Mouse (Mus musculus) adrenal gland, postnatal 36 days (tissue): ENCODE data around the gene Vmn1r212. TPM values are rescaled to one million over a fixed set of nuclear protein-coding genes. Genes with fewer than 3 reads are reported as not detected.
"Not testable (repeated sequence)": the region's sequence is repeated elsewhere in the genome, so short reads cannot be mapped to it uniquely, and the experiment has no call there.

ENCODE experiments used
- DNase-seq, 2 experiments: peaks; one replicate each; pipeline ENCODE4 v3.0.0; 2021; ENCODE audit warnings: mixed read lengths in 1 of 2
- long read RNA-seq, 2 experiments: library from polyadenylated mRNA; stranded (forward); transcript quantifications; one replicate each; pipeline ENCODE4 v2.0.0; 2021; ENCODE audit warnings: borderline sequencing depth in 2 of 2
- total RNA-seq, 2 experiments: library from RNA; stranded (reverse); gene quantifications; 2 replicates each; pipeline ENCODE4 v1.2.3; 2021

Vmn1r212 gene
- total RNA-seq: not detected
- long read RNA-seq, experiment 1: 0 reads
- long read RNA-seq, experiment 2: 0 reads

DNA sequence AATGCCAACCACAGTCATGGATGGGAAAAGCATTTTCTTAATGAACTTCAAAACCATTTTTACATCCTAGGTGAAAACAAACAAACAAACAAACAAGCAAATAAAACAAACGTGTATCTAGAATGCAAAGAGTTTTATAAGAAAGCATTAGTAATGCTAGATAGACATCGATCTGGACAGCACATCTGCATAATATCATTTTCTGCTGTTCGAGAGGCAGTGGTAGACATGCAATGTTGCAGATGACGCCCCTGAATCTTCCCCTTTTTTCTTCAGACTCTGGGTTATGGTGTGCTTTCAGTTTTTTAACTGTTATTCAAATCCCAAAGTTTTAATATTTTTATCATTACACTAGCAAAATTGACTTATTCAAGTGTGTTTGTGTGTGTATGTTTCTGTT lies at the start of gene Vmn1r212:
Gene Vmn1r212, minus strand, starts transcription at position 101 of the 400 bp plus-strand sequence.
- DNase-seq: no peak

DNA sequence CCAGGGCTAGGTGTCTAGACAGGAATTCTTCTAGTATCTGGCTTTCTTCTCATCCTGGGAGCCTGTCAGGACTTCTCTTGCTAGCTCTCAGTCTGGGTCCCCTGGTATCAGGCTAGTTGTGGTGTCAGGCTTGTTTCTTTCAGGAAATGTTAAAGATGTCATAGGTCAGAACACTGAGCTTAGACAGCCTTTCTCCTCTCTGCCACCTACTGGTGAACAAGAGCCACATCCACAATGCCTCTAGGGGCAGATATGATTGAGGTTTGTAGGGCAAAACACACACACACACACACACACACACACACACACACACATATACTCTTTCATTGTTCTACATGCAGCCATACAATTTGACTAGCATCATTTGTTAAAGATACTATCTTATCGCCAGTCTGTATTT lies 4.7 kb downstream of the Vmn1r212 start:
- DNase-seq: no peak

DNA sequence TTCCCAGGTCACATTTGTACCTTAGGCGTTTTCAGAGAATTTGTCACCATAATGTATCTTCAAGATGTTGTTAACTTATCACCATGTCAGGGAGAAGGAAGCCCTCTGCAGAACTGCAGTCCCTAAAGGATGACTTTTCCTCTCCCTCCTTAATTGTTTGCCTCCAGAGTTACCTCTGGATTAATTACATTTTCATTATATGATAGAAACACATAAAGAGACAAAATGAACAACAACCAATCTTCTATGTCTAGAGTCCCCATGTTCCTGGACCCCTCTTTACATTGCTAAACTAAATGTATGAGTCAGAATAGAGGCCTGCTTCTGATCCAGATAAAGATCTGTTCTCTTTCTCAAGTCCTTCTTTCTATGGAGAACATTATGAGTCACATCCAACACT lies 26.5 kb downstream of the Vmn1r212 start, which contains the start of gene Vmn1r211:
Gene Vmn1r211, minus strand, starts transcription at position 101 of the 400 bp plus-strand sequence.
- no peak for DNase-seq

DNA sequence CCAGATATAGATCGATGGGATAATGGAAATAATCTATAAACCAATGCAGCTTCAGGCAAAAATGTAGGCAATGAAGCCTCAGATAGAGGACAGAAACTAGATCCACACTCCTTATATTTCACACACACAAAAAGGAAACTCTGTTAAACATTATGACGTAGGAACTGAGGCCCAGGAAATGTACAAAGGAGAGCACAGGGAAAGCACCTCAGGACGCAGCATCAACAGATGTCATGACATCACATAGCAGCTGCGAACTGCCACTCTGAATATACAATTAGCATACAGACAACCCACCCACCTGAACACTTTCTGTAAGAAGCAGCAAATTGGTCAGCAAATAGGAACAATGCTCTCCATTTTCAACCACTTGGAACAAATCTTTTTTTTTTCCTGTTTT lies 29.2 kb downstream of the Vmn1r212 start:
- DNase-seq: no peak

DNA sequence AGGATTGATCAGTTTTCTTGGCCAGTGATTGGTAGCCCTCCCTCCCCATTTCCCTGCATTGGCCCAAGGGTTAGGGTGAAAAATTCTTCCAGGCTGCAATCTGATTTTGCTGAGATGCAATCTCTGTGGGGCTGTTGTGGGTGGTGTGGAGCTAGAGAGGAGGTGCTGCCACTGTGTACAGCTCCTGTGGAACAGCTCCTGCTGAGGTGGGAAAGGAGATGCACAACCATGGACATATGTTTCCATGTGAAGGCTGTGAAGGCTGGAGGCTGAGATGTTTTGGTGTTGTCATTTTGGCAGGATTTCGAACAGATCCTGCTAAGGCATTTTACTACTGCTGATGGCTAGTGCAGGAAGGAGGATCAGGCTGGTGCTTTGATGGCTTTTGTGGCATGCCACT lies 37.2 kb downstream of the Vmn1r212 start:
- no peak for DNase-seq

DNA sequence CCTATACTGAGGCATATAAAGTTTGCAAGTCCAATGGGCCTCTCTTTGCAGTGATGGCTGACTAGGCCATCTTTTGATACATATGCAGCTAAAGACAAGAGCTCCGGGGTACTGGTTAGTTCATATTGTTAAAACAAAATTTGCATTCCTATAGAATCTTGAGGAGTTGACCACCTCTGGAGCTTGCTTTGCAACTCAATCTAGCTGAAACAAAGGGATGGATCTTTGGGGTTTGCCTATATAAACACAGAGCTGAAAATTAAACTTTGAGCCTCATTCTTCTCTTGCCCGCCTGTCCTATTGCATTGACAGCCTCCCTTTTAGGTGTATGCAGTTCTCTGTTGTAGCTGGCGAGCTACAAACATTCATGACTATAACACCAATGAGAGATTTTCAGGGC lies 39.7 kb downstream of the Vmn1r212 start:
- DNase-seq: not testable (repeated sequence)

Other genes starting within 250 kb of the Vmn1r212 start
- not detected for gene Vmn1r207-ps, start 154.6 kb downstream of the Vmn1r212 start, total RNA-seq
- gene Vmn1r208, start 106.8 kb downstream of the Vmn1r212 start, total RNA-seq: not detected
- gene Vmn1r209, start 74.5 kb downstream of the Vmn1r212 start, total RNA-seq: not detected
- gene Vmn1r210, start 52.9 kb downstream of the Vmn1r212 start, total RNA-seq: not detected
- not detected for gene Vmn1r211, start 26.6 kb downstream of the Vmn1r212 start, total RNA-seq
- not detected for gene Vmn1r213, start 123.5 kb upstream of the Vmn1r212 start, total RNA-seq
- gene Vmn1r214, start 146.2 kb upstream of the Vmn1r212 start, total RNA-seq: not detected
- gene Vmn1r215, start 183.8 kb upstream of the Vmn1r212 start, total RNA-seq: not detected
- not detected for gene Vmn1r217, start 234.0 kb upstream of the Vmn1r212 start, total RNA-seq
- gene Vmn1r218, start 248.9 kb upstream of the Vmn1r212 start, total RNA-seq: not detected